Mouse (Mus musculus) testis, adult 2 months (tissue): ENCODE data around the gene Adcy10. TPM values are rescaled to one million over a fixed set of nuclear protein-coding genes. Genes with fewer than 3 reads are reported as not detected.

Source experiments
- H3K27ac ChIP-seq: fragments of 200-500 bp; 2 replicates; pipeline ENCODE4 v1.5.1; 2012; ENCODE audit warnings: low read depth, low read length; ENCODE audit not compliant: control insufficient read depth, insufficient read depth
- H3K27me3 ChIP-seq: fragments of 200-500 bp; 2 replicates; pipeline ENCODE4 v1.6.1; 2012; ENCODE audit warnings: mild to moderate bottlenecking, low read length, moderate library complexity; ENCODE audit not compliant: control insufficient read depth, insufficient read depth
- H3K36me3 ChIP-seq: fragments of 200-500 bp; 2 replicates; pipeline ENCODE4 v1.6.1; 2012; ENCODE audit warnings: mild to moderate bottlenecking, low read length; ENCODE audit not compliant: control insufficient read depth, insufficient read depth
- H3K4me1 ChIP-seq: fragments of 200-500 bp; 2 replicates; pipeline ENCODE4 v1.6.1; 2012; ENCODE audit warnings: low read length; ENCODE audit not compliant: control insufficient read depth, insufficient read depth
- H3K4me3 ChIP-seq: fragments of 200-500 bp; 2 replicates; pipeline ENCODE4 v1.5.1; 2012; ENCODE audit warnings: low read depth, mild to moderate bottlenecking, low read length, moderate library complexity, mixed read lengths; ENCODE audit not compliant: control insufficient read depth
- CTCF ChIP-seq: fragments of 200-500 bp; IDR thresholded peaks from 2 replicates; pipeline ENCODE4 v1.5.1; 2012; ENCODE audit warnings: low read depth, mild to moderate bottlenecking, inconsistent platforms, low read length, moderate library complexity; ENCODE audit not compliant: control insufficient read depth, insufficient read depth, insufficient replicate concordance
- POLR2A ChIP-seq: fragments of 200-500 bp; IDR thresholded peaks from 2 replicates; pipeline ENCODE4 v1.6.1; 2012; ENCODE audit warnings: low read depth, mild to moderate bottlenecking, inconsistent platforms, low read length, moderate library complexity; ENCODE audit not compliant: control insufficient read depth
- polyA plus RNA-seq: library from polyadenylated mRNA; depleted of rRNA; stranded (reverse); fragments of >200 nt; gene quantifications from 2 replicates; pipeline ENCODE4 v1.2.3, GENCODE M21; 2012

Adcy10 gene
- polyA plus RNA-seq, 1 experiment = 86.7 TPM

DNA sequence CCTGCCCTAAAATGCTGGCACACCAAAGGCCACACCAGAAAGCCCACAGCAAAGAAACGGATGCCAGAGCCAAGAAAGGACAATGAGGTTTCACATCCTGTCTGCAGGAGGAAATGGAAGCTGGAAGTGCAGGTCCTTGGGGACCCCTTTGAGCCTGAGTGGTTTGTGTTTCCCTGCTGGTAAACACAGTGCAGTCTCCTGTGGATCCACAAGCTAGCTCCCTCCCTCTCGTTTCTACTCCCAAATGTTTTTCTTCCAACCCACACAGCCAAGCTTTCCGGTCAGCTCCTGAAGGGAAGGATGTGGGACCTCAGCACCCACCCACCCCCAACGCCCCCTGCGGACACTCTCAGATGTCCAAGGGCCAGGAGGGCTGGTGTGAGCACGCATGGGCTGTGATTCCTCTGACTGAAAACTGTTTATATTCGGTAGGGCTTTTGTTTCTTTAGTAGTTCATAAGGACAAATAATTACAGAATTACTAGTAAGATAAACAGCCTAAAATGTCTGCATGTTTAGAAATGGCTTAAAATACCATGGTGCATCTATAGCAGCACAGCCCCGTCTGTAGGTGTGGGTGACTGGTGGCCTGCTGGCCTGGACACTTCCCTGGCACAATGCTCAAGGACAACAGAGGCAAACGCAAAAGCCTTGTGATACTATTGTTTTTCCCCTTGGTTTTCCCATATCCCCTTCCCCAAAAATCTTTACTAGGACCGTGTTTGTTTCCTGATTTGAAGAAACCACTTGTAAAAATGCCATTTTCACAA is 104.5 kb downstream of the Adcy10 start:
- H3K27ac ChIP-seq = no peak overlapping the region
- TF ChIP-seq CTCF (no peak), POLR2A (no peak)
- no peak overlapping the region for H3K4me3 ChIP-seq
- no peaks in the 10 kb centered on the region for H3K27me3 ChIP-seq
- no peaks in the 10 kb centered on the region for H3K4me1 ChIP-seq
- H3K36me3 ChIP-seq = no peaks in the 10 kb centered on the region

DNA sequence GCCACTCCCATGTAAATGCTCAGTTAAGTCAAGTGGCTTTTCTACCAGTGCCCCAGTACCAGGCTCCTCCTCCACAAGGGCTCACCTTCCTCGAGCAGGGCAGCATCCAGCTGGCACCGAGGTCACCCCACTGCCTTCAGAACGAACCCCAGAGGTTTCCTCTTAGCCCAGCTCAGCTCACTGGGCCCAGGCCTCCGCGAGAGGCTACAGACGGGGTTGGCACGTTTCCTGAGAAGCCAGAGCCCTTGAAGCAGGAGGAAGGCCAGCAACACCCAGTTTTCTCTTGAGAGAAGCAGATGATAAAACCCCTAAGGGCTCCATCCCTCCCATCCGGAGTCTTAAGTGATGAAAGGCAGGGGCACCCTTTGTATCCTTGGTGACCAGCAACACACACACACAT is 105.8 kb downstream of the Adcy10 start:
- no peak for TF ChIP-seq CTCF
- TF ChIP-seq POLR2A = no peak
- Histone ChIP-seq H3K27me3 (no peaks in the 10 kb centered on the region), H3K4me1 (no peaks in the 10 kb centered on the region), H3K4me3 (no peak overlapping the region), H3K27ac (no peak overlapping the region), H3K36me3 (no peaks in the 10 kb centered on the region)

DNA sequence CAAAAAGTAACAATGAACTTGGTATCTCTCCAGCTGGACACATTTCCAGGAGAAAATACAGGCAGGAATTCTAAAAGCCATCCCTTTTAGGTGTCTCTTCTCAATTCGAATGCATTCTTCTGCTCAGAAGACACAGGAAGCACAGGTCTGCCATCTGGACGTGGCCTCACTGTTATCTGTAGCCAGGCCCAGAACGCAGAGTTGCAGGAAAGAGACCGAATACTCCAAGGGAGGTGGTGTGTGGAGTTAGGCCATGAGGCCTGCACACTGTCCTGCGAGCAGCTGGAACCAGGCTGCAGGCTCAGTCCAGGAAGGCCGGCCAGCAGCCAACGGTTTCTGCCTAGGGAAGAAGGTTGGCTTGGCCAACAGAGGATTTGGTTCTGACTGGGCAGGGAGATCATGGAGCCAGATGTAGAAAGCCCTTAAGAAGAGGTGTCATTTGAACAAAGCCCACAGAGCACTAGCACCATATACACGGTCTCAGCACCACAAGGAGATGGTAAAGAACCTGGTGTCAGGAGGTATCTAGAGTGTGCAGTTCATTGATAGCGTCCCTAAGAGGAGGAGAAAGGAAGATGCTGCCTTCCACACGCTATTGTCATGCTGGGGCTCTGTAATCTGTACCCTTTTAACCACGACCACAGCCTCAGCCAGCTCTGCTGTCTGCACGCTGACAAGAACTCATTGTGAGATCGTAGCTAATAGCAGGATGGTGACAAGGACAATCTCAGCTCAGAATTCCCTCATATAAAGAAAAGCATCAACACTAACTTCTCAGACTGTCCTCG is 107.5 kb downstream of the Adcy10 start:
- Histone ChIP-seq H3K4me3 (no peak overlapping the region), H3K4me1 (no peaks in the 10 kb centered on the region), H3K36me3 (no peaks in the 10 kb centered on the region), H3K27ac (0 out of 2 replicates have a peak overlapping the region, but pooled peaks have one; percentile 7), H3K27me3 (no peaks in the 10 kb centered on the region)
- TF ChIP-seq CTCF (no peak), POLR2A (no peak)

DNA sequence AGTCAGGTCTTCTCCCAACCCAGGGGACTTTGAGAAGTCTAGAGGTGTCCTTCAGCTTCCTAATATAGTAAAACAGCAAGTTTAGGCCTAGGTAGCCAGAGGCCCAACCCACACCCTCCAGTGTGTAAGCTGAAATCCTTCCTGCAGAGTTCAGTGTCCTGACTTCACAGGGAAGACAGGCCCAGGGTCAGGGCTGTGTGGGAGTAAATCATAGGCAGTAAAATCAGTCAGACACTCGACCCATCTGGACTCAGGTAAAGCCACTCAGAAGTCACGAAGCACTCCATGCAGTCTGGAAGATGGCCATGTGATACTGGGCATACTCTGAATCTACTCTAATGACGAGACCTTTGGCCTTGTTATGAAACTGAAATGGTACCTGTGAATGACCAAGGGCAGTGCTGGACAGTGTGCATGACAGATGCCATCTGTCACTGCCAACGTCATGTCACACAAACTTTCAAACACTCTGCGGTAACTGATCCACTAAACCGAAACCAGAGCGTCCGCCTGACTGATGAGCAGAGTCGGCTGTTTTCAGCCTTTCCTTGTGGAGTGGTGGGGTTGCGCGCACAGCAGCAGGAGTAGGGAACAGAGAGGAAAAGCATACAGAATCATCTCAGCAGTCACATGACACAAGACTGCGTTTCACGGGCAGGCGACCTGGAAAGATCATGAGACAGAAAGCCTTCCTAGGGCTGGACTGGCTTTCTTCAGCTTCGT is 109.9 kb downstream of the Adcy10 start:
- H3K27me3 ChIP-seq = no peaks in the 10 kb centered on the region
- no peak overlapping the region for H3K4me3 ChIP-seq
- no peak overlapping the region for H3K27ac ChIP-seq
- no peak for TF ChIP-seq POLR2A
- TF ChIP-seq CTCF = no peak
- no peaks in the 10 kb centered on the region for H3K4me1 ChIP-seq
- H3K36me3 ChIP-seq = no peaks in the 10 kb centered on the region

DNA sequence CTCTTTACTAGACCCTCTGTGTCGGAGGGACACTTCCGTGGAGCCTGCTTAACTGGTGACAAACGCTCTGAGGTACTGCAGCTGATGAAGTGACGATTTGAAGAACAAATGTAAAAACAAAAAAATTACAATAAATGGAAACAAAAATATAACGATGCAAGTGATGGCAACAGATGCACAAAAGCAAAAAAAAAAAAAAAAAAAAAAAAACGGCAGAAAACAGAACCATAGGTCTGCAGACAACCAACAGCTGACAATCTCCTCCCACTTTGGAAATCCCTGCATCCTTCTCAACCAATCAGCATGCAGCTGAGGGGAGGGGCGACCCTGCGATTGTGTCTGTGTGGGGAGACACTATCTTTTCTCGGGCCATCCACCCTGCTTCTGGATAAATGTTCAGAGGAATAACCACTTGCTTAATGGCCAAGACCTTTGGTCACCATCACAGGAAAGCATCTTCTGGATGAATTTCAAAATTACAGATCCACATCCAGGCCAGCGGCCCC is 116.8 kb downstream of the Adcy10 start:
- Histone ChIP-seq H3K27me3 (no peaks in the 10 kb centered on the region), H3K4me3 (peak overlapping the region; percentile 74), H3K27ac (0 out of 2 replicates have a peak overlapping the region, but pooled peaks have one; percentile 21), H3K36me3 (no peaks in the 10 kb centered on the region; the same call in 1 of the 2 replicates), H3K4me1 (no peaks in the 10 kb centered on the region)
- TF ChIP-seq CTCF (no peak), POLR2A (no peak)

DNA sequence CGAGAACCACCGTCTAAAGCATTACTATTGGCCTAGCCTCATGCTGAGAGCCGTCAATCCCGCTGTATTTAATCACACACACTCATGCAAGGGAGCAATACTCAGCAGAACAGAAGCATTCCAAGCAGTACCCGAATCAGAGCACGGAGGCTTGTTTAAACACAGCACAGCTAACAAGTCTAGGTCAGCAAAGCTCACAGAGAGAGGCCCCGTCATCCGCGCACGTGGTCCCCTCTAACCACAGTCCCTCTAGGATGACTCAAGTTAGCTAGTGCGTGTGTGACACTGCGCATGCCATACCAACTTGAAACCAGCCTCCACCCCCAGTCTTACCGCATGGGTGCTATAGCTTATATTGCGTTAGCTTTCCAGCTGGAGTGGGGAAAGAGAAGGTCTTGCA is 118.2 kb downstream of the Adcy10 start:
- Histone ChIP-seq H3K27me3 (no peaks in the 10 kb centered on the region), H3K36me3 (no peaks in the 10 kb centered on the region; the same call in 1 of the 2 replicates), H3K4me1 (peaks cover under 1% of the 10 kb centered on the region; the same call in 1 of the 2 replicates), H3K4me3 (no peak overlapping the region), H3K27ac (no peak overlapping the region)
- TF ChIP-seq CTCF = no peak
- TF ChIP-seq POLR2A = no peak

DNA sequence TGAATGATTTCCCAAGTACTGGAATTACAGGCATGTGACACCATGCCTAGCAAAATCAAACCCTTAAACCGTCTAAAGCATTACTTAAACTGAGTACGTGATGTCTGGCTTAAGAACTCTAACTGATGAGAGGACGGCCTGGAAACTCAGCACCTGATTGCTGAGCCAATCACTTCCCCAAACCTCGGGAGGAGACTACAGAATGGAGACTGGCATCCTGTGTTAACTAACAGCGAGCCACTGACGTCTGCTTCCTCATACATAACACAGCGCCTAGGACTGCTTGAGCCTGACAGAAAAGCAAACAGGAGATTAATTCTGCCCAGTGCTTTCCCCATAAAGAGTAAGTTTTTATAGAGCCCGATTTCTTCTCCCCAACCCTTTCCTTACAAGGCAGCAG is 119.2 kb downstream of the Adcy10 start:
- H3K36me3 ChIP-seq = no peaks in the 10 kb centered on the region; the same call in 1 of the 2 replicates
- H3K27me3 ChIP-seq = no peaks in the 10 kb centered on the region
- H3K4me1 ChIP-seq = peaks cover 2% of the 10 kb centered on the region; the same call in 1 of the 2 replicates
- no peak overlapping the region for H3K4me3 ChIP-seq
- TF ChIP-seq POLR2A (no peak), CTCF (no peak)
- no peak overlapping the region for H3K27ac ChIP-seq
